Mouse (Mus musculus): ENCODE results near the gene Naa80. TPM values are rescaled to one million over a fixed set of nuclear protein-coding genes. Genes with fewer than 3 reads are reported as not detected.

Naa80 gene
- polyA plus RNA-seq, 1 experiment = 24.6 TPM

Other genes with a start within 250 kb of the Naa80 start
- gene Hemk1, start 240.5 kb upstream of the Naa80 start, polyA plus RNA-seq (2012; rRNA removed) = 19.7 and 20.0 TPM in 2 replicates
- 1.7 and 1.9 TPM in 2 replicates for gene 6430571L13Rik, start 238.3 kb upstream of the Naa80 start, polyA plus RNA-seq (2012; rRNA removed)
- gene Cacna2d2, start 179.3 kb upstream of the Naa80 start, polyA plus RNA-seq (2012; rRNA removed) = 0.46 and 0.84 TPM in 2 replicates
- gene Tmem115, start 44.9 kb upstream of the Naa80 start, polyA plus RNA-seq (2012; rRNA removed) = 33.6 and 34.0 TPM in 2 replicates
- gene Cyb561d2, start 36.7 kb upstream of the Naa80 start, polyA plus RNA-seq (2012; rRNA removed) = 15.2 and 19.4 TPM in 2 replicates
- gene Nprl2, start 36.7 kb upstream of the Naa80 start, polyA plus RNA-seq (2012; rRNA removed) = 26.6 and 35.2 TPM in 2 replicates
- 0.56 and 0.78 TPM in 2 replicates for gene Zmynd10, start 31.6 kb upstream of the Naa80 start, polyA plus RNA-seq (2012; rRNA removed)
- 41.5 and 58.9 TPM in 2 replicates for gene Rassf1, start 27.3 kb upstream of the Naa80 start, polyA plus RNA-seq (2012; rRNA removed)
- 43.9 and 50.6 TPM in 2 replicates for gene Tusc2, start 15.6 kb upstream of the Naa80 start, polyA plus RNA-seq (2012; rRNA removed)
- 24.0 and 35.6 TPM in 2 replicates for gene Hyal2, start 10.9 kb upstream of the Naa80 start, polyA plus RNA-seq (2012; rRNA removed)
- 16.8 and 24.9 TPM in 2 replicates for gene Hyal1, start 2.0 kb upstream of the Naa80 start, polyA plus RNA-seq (2012; rRNA removed)
- 0.50 and 0.52 TPM in 2 replicates for gene Hyal3, start 1.9 kb downstream of the Naa80 start, polyA plus RNA-seq (2012; rRNA removed)
- 31.3 and 36.0 TPM in 2 replicates for gene Ifrd2, start 8.8 kb downstream of the Naa80 start, polyA plus RNA-seq (2012; rRNA removed)
- gene Sema3b, start 30.3 kb downstream of the Naa80 start, polyA plus RNA-seq (2012; rRNA removed) = 57.1 and 71.0 TPM in 2 replicates
- gene Gnai2, start 56.5 kb downstream of the Naa80 start, polyA plus RNA-seq (2012; rRNA removed) = 449 and 465 TPM in 2 replicates
- gene Slc38a3, start 90.6 kb downstream of the Naa80 start, polyA plus RNA-seq (2012; rRNA removed) = 0.44 and 0.45 TPM in 2 replicates
- 0.06 TPM in 1 of 2 replicates, not detected in the other for gene Gnat1, start 100.8 kb downstream of the Naa80 start, polyA plus RNA-seq (2012; rRNA removed)
- 110 and 111 TPM in 2 replicates for gene Sema3f, start 131.6 kb downstream of the Naa80 start, polyA plus RNA-seq (2012; rRNA removed)
- 105 and 116 TPM in 2 replicates for gene Rbm5, start 192.1 kb downstream of the Naa80 start, polyA plus RNA-seq (2012; rRNA removed)